Mouse (Mus musculus): Measurements from ENCODE around the gene Glp2r.

DNA sequence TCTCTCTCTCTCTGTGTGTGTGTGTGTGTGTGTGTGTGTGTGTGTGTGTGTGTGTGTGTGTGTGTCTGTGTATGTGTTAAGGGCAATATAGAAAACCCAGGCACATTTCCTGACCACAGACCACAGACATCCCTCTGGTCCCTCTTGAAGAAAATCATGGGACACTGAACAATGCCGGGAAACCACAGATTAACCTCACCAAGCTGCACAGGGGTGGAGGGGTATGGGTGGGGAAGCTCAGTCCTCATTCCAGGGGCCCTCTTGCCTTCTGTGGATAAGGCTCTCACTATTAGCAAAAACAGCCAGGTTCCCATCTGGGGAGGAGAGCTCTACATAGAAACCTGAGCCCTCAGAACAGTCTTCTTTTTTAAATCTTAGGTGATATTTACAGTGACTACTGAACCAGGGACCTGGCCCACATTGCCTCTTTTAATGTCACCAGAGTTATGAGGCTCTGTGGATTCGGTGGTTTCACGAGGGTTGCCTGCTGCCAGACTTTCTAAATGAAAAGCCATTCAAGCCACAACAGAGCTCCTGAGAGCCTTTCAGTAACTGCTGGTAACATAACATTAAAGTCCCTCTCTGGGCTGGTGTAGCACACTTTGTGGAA, 137.2 kb downstream of the Glp2r start:
- TF ChIP-seq POLR2A (IDR thresholded peaks at IDR 0.05; ENCODE audit: insufficient read length, low read depth) (no peak), MAX (IDR thresholded peaks at IDR 0.05; ENCODE audit: low read depth) (no peak), USF1 (IDR thresholded peaks at IDR 0.05; ENCODE audit: low read depth) (no peak)
